In genomic region chr4:140648443-140649206, GRCm38 (mm10) we compare ENCODE assay signal across 7 mouse cellular contexts. TPM values are rescaled to one million over a fixed set of nuclear protein-coding genes. Genes with fewer than 3 reads are reported as not detected.
DNase-seq lines count a peak whose midpoint lies in the region; ATAC-seq and TF ChIP-seq lines count a peak whose summit lies in the region.

No protein-coding gene starts in this region.

- peak; percentile 39 for DNase-seq in right cerebral cortex, adult 18-20 months
- DNase-seq in right cerebral cortex, postnatal 36 days (ENCODE audit: low spot score in 2 of 2): no peak
- peak; percentile 71 to 78 for DNase-seq in cerebellum, adult 2 months
- DNase-seq in forelimb bud, embryonic 11.5 days (ENCODE audit: low read depth, low spot score): peak; percentile 35
- peak; percentile 81 for DNase-seq in intestine, embryonic 14.5 days (ENCODE audit: low spot score)
- peak; percentile 48 for DNase-seq in lung, postnatal 14 days

- H3K9ac ChIP-seq in intestine, embryonic 14.5 days (ENCODE audit: low read length): peak overlapping the region; percentile 93
- peak overlapping the region; percentile 89 for H3K9ac ChIP-seq in stomach, embryonic 15.5 days

- H3K4me1 ChIP-seq in cerebellum, adult 2 months (ENCODE audit: control insufficient read depth, insufficient read depth, low read length): peaks cover 34% of the 10 kb centered on the region
- H3K4me1 ChIP-seq in intestine, embryonic 14.5 days (replicated peaks; ENCODE audit: control insufficient read depth, insufficient read depth, low read length): peaks cover 19% of the 10 kb centered on the region
- H3K4me1 ChIP-seq in stomach, embryonic 15.5 days: peaks cover 18% of the 10 kb centered on the region

- H3K4me2 ChIP-seq in intestine, embryonic 14.5 days (ENCODE audit: low read length): peak overlapping the region; percentile 66
- H3K4me2 ChIP-seq in stomach, embryonic 15.5 days: peak overlapping the region; percentile 68

- TF ChIP-seq CTCF in cerebellum, adult 2 months (IDR thresholded peaks at IDR 0.05; ENCODE audit: borderline replicate concordance, insufficient read depth, low read depth, low read length): no peak

- peak overlapping the region; percentile 92 for H3K4me3 ChIP-seq in cerebellum, adult 2 months (replicated peaks; ENCODE audit: insufficient read depth, low read depth, low read length)
- H3K4me3 ChIP-seq in intestine, embryonic 14.5 days (ENCODE audit: low read depth, low read length): peak overlapping the region; percentile 72
- H3K4me3 ChIP-seq in stomach, embryonic 15.5 days (replicated peaks): peak overlapping the region; percentile 70

- H3K27ac ChIP-seq in cerebellum, adult 2 months (ENCODE audit: insufficient read depth, low read length): peak overlapping the region; percentile 95
- peak overlapping the region; percentile 85 for H3K27ac ChIP-seq in intestine, embryonic 14.5 days (ENCODE audit: low read depth)
- peak overlapping the region; percentile 84 for H3K27ac ChIP-seq in stomach, embryonic 15.5 days

- H3K27me3 ChIP-seq in cerebellum, adult 2 months (ENCODE audit: control insufficient read depth, insufficient read depth, low read length): no peaks in the 10 kb centered on the region
- no peaks in the 10 kb centered on the region for H3K27me3 ChIP-seq in intestine, embryonic 14.5 days (replicated peaks; ENCODE audit: control insufficient read depth, insufficient read depth, low read length)
- H3K27me3 ChIP-seq in stomach, embryonic 15.5 days (replicated peaks): no peaks in the 10 kb centered on the region

- 1% methylated on average over 48 of the region's 50 CpGs for WGBS in cerebellum, adult 2 months
- WGBS in intestine, embryonic 14.5 days: 3% methylated on average over 16 of the region's 50 CpGs
- 3% methylated on average over 31 of the region's 50 CpGs for WGBS in stomach, embryonic 15.5 days

- H3K36me3 ChIP-seq in intestine, embryonic 14.5 days (ENCODE audit: control insufficient read depth, insufficient read depth, low read length): peaks cover 10% of the 10 kb centered on the region; the same call in 1 of the 2 replicates
- no peaks in the 10 kb centered on the region for H3K36me3 ChIP-seq in stomach, embryonic 15.5 days

- TF ChIP-seq POLR2A in cerebellum, adult 2 months (IDR thresholded peaks at IDR 0.05; ENCODE audit: borderline replicate concordance, insufficient read depth, low read length): no peak

- no peaks in the 10 kb centered on the region for H3K9me3 ChIP-seq in intestine, embryonic 14.5 days (ENCODE audit: control insufficient read depth, low read length)
- H3K9me3 ChIP-seq in stomach, embryonic 15.5 days: no peaks in the 10 kb centered on the region

- ATAC-seq in intestine, embryonic 14.5 days (replicated peaks; ENCODE audit: low FRiP score, low TSS enrichment, low read depth): peak; percentile 73
- peak; percentile 80 for ATAC-seq in stomach, embryonic 15.5 days (ENCODE audit: insufficient read depth, low FRiP score, low read depth)

RNA-seq across cellular contexts. Expression of gene Arhgef10l, which starts 17.2 kb away (rescaled TPM):
- polyA plus RNA-seq in cerebellum, adult 2 months (2012; rRNA removed): 52.7 and 55.5 TPM in 2 replicates
- polyA plus RNA-seq in intestine, embryonic 14.5 days (2014; fragmentation: Nextera tagmentation; extraction: Ambion mirVana): 15.2 and 16.3 TPM in 2 replicates
- 15.2 and 15.9 TPM in 2 replicates for polyA plus RNA-seq in stomach, embryonic 15.5 days (2015; fragmentation: Nextera tagmentation; extraction: Ambion mirVana)

RNA-seq across cellular contexts. Expression of gene Rcc2, which starts 51.7 kb away (rescaled TPM):
- polyA plus RNA-seq in cerebellum, adult 2 months (2012; rRNA removed): 40.0 and 40.6 TPM in 2 replicates
- polyA plus RNA-seq in intestine, embryonic 14.5 days (2014; fragmentation: Nextera tagmentation; extraction: Ambion mirVana): 29.8 and 30.7 TPM in 2 replicates
- 46.5 and 47.9 TPM in 2 replicates for polyA plus RNA-seq in stomach, embryonic 15.5 days (2015; fragmentation: Nextera tagmentation; extraction: Ambion mirVana)

Comparison
In these comparisons a context has a peak if more than half of its experiments do, and no peak if none do; other contexts are left out.
1. DNase-seq: peak in right cerebral cortex, adult 18-20 months (single experiment), cerebellum, adult 2 months (2 of 2), forelimb bud, embryonic 11.5 days (single experiment), intestine, embryonic 14.5 days (single experiment) and lung, postnatal 14 days (single experiment); none in right cerebral cortex, postnatal 36 days (0 of 2).
2. Peak in every context shown above with its lines, with median percentiles within 50 percentile points of each other: H3K27ac ChIP-seq and H3K4me3 ChIP-seq.